Mouse (Mus musculus): Measurements from ENCODE around the gene Klra1.
"Not testable (repeated sequence)": the region's sequence is repeated elsewhere in the genome, so short reads cannot be mapped to it uniquely, and the experiment has no call there.

Klra1 gene

GRCm38 (mm10) chr6:130386750-130387149 is at the start of gene Klra1:
Klra1 (minus strand) TSS chr6:130386874.
- DNase-seq (ENCODE audit: low spot score): no peak

- DNase-seq (ENCODE audit: low spot score): no peak
Observed at GRCm38 (mm10) chr6:130429511-130429910, 42.8 kb upstream of the Klra1 start.

GRCm38 (mm10) chr6:130419158-130419557 is 32.5 kb upstream of the Klra1 start:
- DNase-seq (ENCODE audit: low spot score): no peak

GRCm38 (mm10) chr6:130404882-130405281 is 18.2 kb upstream of the Klra1 start:
- no peak for DNase-seq (ENCODE audit: low spot score)

GRCm38 (mm10) chr6:130385803-130386202 is 871 bp downstream of the Klra1 start:
- no peak for DNase-seq (ENCODE audit: low spot score)

GRCm38 (mm10) chr6:130382375-130382774 is 4.3 kb downstream of the Klra1 start:
- DNase-seq (ENCODE audit: low spot score): no peak

GRCm38 (mm10) chr6:130345381-130345780 is 41.3 kb downstream of the Klra1 start:
- not testable (repeated sequence) for DNase-seq (ENCODE audit: low spot score)

- not testable (repeated sequence) for DNase-seq (ENCODE audit: low spot score)
Observed at GRCm38 (mm10) chr6:130341973-130342372, 44.7 kb downstream of the Klra1 start.

GRCm38 (mm10) chr6:130337411-130337810 is 49.3 kb downstream of the Klra1 start, which contains the start of gene Klra3:
Klra3 (minus strand) TSS chr6:130337574.
- no peak for DNase-seq (ENCODE audit: low spot score)
